Mouse (Mus musculus) midbrain, embryonic 12.5 days (tissue): ENCODE data around the gene Gli2. TPM values are rescaled to one million over a fixed set of nuclear protein-coding genes. Genes with fewer than 3 reads are reported as not detected.
A peak's percentile ranks its signal among the peaks of the same experiment; 100 is the strongest.

Experiments used
- ATAC-seq: fragments of 200-750 bp; cut with Nextera tagmentation; 2 replicates; pipeline ENCODE4 v1.8.0; 2017; ENCODE audit warnings: low read depth, moderate TSS enrichment, moderate library complexity; ENCODE audit not compliant: low FRiP score
- H3K27ac ChIP-seq: fragments of 300-500 bp; sonication (generic); replicated peaks from 2 replicates; pipeline ENCODE4 v1.5.1; 2016; ENCODE audit warnings: mild to moderate bottlenecking
- H3K27me3 ChIP-seq: fragments of 300-500 bp; sonication (generic); 2 replicates; pipeline ENCODE4 v1.6.1; 2016; ENCODE audit warnings: mild to moderate bottlenecking
- H3K36me3 ChIP-seq: fragments of 300-500 bp; sonication (generic); 2 replicates; pipeline ENCODE4 v1.6.1; 2016
- H3K4me1 ChIP-seq: fragments of 300-500 bp; sonication (generic); 2 replicates; pipeline ENCODE4 v1.6.1; 2016
- H3K4me2 ChIP-seq: fragments of 300-500 bp; sonication (generic); replicated peaks from 2 replicates; pipeline ENCODE4 v1.6.1; 2016; ENCODE audit warnings: mild to moderate bottlenecking, moderate library complexity
- H3K4me3 ChIP-seq: fragments of 300-500 bp; sonication (generic); 2 replicates; pipeline ENCODE4 v1.5.1; 2016; ENCODE audit warnings: mild to moderate bottlenecking
- H3K9ac ChIP-seq: fragments of 300-500 bp; sonication (generic); replicated peaks from 2 replicates; pipeline ENCODE4 v1.6.1; 2016; ENCODE audit warnings: mild to moderate bottlenecking, moderate library complexity
- H3K9me3 ChIP-seq: fragments of 300-500 bp; sonication (generic); 2 replicates; pipeline ENCODE4 v1.6.1; 2016; ENCODE audit warnings: mild to moderate bottlenecking
- WGBS: fragments of 180-500 bp; shearing (Covaris S2); methylation state at CpG from one replicate; pipeline ENCODE4 v1.1.7; 2016; 5-methylcytosine and 5-hydroxymethylcytosine counted together
- polyA plus RNA-seq: library from polyadenylated mRNA; unstranded; fragments of >200 nt; fragmentation: Nextera tagmentation; extraction: Ambion mirVana; gene quantifications from 2 replicates; pipeline ENCODE4 v1.2.1, GENCODE M21; 2016

Gene Gli2
- polyA plus RNA-seq, 1 experiment from 2014 or later, result 8.6 TPM

GRCm38 (mm10) chr1:118907574-118907973 lies 145.8 kb downstream of the Gli2 start:
- H3K36me3 ChIP-seq, result no peaks in the 10 kb centered on the region
- WGBS, result 92% methylated on average over 9 of the region's 9 CpGs
- H3K27ac ChIP-seq, result no peak overlapping the region
- H3K4me2 ChIP-seq, result no peak overlapping the region
- no peak for ATAC-seq
- H3K9me3 ChIP-seq, result no peaks in the 10 kb centered on the region
- peaks cover 27% of the 10 kb centered on the region for H3K27me3 ChIP-seq
- no peak overlapping the region for H3K9ac ChIP-seq
- H3K4me1 ChIP-seq, result peaks cover 52% of the 10 kb centered on the region
- no peak overlapping the region for H3K4me3 ChIP-seq

GRCm38 (mm10) chr1:118905319-118905718 lies 148.1 kb downstream of the Gli2 start:
- WGBS, result 78% methylated on average over 5 of the region's 5 CpGs
- Histone ChIP-seq H3K36me3 (no peaks in the 10 kb centered on the region), H3K4me3 (no peak overlapping the region), H3K27me3 (peaks cover 19% of the 10 kb centered on the region; the same call in 1 of the 2 replicates), H3K4me2 (no peak overlapping the region), H3K4me1 (peaks cover 43% of the 10 kb centered on the region), H3K9ac (no peak overlapping the region), H3K9me3 (no peaks in the 10 kb centered on the region), H3K27ac (no peak overlapping the region)
- no peak for ATAC-seq

- Histone ChIP-seq H3K27ac (no peak overlapping the region), H3K9ac (no peak overlapping the region), H3K27me3 (peaks cover 19% of the 10 kb centered on the region; the same call in 1 of the 2 replicates), H3K4me2 (no peak overlapping the region), H3K36me3 (no peaks in the 10 kb centered on the region), H3K4me1 (peaks cover 39% of the 10 kb centered on the region; the same call in 1 of the 2 replicates), H3K4me3 (no peak overlapping the region), H3K9me3 (no peaks in the 10 kb centered on the region)
- WGBS, result 59% methylated on average over 9 of the region's 9 CpGs
- no peak for ATAC-seq
These were observed 148.5 kb downstream of the Gli2 start for GRCm38 (mm10) chr1:118904909-118905308.

GRCm38 (mm10) chr1:118904431-118904830 lies 149.0 kb downstream of the Gli2 start:
- peaks cover 17% of the 10 kb centered on the region; the same call in 1 of the 2 replicates for H3K27me3 ChIP-seq
- no peak overlapping the region for H3K4me3 ChIP-seq
- ATAC-seq, result no peak; the same call in 1 of the 2 replicates

GRCm38 (mm10) chr1:118903742-118904141 lies 149.7 kb downstream of the Gli2 start:
- ATAC-seq, result no peak
- Histone ChIP-seq H3K27me3 (0 out of 2 replicates have a peak, but pooled peaks cover 12% of the 10 kb centered on the region), H3K4me1 (peaks cover 29% of the 10 kb centered on the region; the same call in 1 of the 2 replicates), H3K36me3 (no peaks in the 10 kb centered on the region), H3K4me2 (no peak overlapping the region), H3K4me3 (no peak overlapping the region), H3K9ac (no peak overlapping the region), H3K27ac (no peak overlapping the region), H3K9me3 (no peaks in the 10 kb centered on the region)
- WGBS, result 94% methylated on average over 3 of the region's 3 CpGs

More at GRCm38 (mm10) chr1:118904431-118904830, 149.0 kb downstream of the Gli2 start:
- Histone ChIP-seq H3K36me3 (no peaks in the 10 kb centered on the region), H3K4me2 (no peak overlapping the region), H3K27ac (no peak overlapping the region), H3K9ac (no peak overlapping the region), H3K9me3 (no peaks in the 10 kb centered on the region), H3K4me1 (peaks cover 34% of the 10 kb centered on the region; the same call in 1 of the 2 replicates)
- WGBS, result 51% methylated on average over 3 of the region's 3 CpGs

- no peaks in the 10 kb centered on the region for H3K9me3 ChIP-seq
- no peaks in the 10 kb centered on the region for H3K36me3 ChIP-seq
- no peak overlapping the region for H3K4me3 ChIP-seq
- H3K27me3 ChIP-seq, result 0 out of 2 replicates have a peak, but pooled peaks cover 6% of the 10 kb centered on the region
- no peak overlapping the region for H3K27ac ChIP-seq
- peak overlapping the region; percentile 31; the same call in 1 of the 2 replicates for H3K9ac ChIP-seq
- peaks cover 29% of the 10 kb centered on the region; the same call in 1 of the 2 replicates for H3K4me1 ChIP-seq
- 48% methylated on average over 8 of the region's 8 CpGs for WGBS
- ATAC-seq, result no peak
- no peak overlapping the region for H3K4me2 ChIP-seq
These were observed 151.4 kb downstream of the Gli2 start for GRCm38 (mm10) chr1:118901868-118902586.

GRCm38 (mm10) chr1:118898351-118898750 lies 155.1 kb downstream of the Gli2 start:
- no peak overlapping the region for H3K9ac ChIP-seq
- no peaks in the 10 kb centered on the region for H3K9me3 ChIP-seq
- no peaks in the 10 kb centered on the region for H3K36me3 ChIP-seq
- H3K4me1 ChIP-seq, result peaks cover 16% of the 10 kb centered on the region; the same call in 1 of the 2 replicates
- H3K4me3 ChIP-seq, result no peak overlapping the region
- ATAC-seq, result no peak
- no peaks in the 10 kb centered on the region for H3K27me3 ChIP-seq
- H3K27ac ChIP-seq, result no peak overlapping the region
- H3K4me2 ChIP-seq, result no peak overlapping the region
- WGBS, result 87% methylated on average over 3 of the region's 3 CpGs

- no peak for ATAC-seq
- H3K36me3 ChIP-seq, result no peaks in the 10 kb centered on the region
- peaks cover 5% of the 10 kb centered on the region; the same call in 1 of the 2 replicates for H3K27me3 ChIP-seq
- 83% methylated on average over 9 of the region's 9 CpGs for WGBS
- peaks cover 14% of the 10 kb centered on the region for H3K4me1 ChIP-seq
- no peak overlapping the region for H3K9ac ChIP-seq
- no peak overlapping the region for H3K4me3 ChIP-seq
- no peak overlapping the region for H3K4me2 ChIP-seq
- no peak overlapping the region for H3K27ac ChIP-seq
- no peaks in the 10 kb centered on the region for H3K9me3 ChIP-seq
These were observed 158.2 kb downstream of the Gli2 start for GRCm38 (mm10) chr1:118895026-118895762.

- Histone ChIP-seq H3K4me2 (no peak overlapping the region), H3K27me3 (peaks cover 5% of the 10 kb centered on the region; the same call in 1 of the 2 replicates), H3K9me3 (no peaks in the 10 kb centered on the region), H3K9ac (no peak overlapping the region), H3K36me3 (no peaks in the 10 kb centered on the region), H3K27ac (no peak overlapping the region), H3K4me3 (no peak overlapping the region), H3K4me1 (peaks cover 17% of the 10 kb centered on the region)
- WGBS, result 66% methylated on average over 5 of the region's 5 CpGs
- ATAC-seq, result no peak
These were observed 162.0 kb downstream of the Gli2 start for GRCm38 (mm10) chr1:118891395-118891794.

GRCm38 (mm10) chr1:118890125-118890875 lies 163.1 kb downstream of the Gli2 start:
- peaks cover 5% of the 10 kb centered on the region; the same call in 1 of the 2 replicates for H3K27me3 ChIP-seq
- H3K4me1 ChIP-seq, result peaks cover 17% of the 10 kb centered on the region
- H3K9ac ChIP-seq, result no peak overlapping the region
- peak; percentile 59 for ATAC-seq
- 0 out of 2 replicates have a peak overlapping the region, but pooled peaks have one; percentile 3 for H3K4me2 ChIP-seq
- 25% methylated on average over 14 of the region's 14 CpGs for WGBS
- no peaks in the 10 kb centered on the region for H3K9me3 ChIP-seq
- H3K27ac ChIP-seq, result peak overlapping the region; percentile 30; the same call in 1 of the 2 replicates
- H3K36me3 ChIP-seq, result no peaks in the 10 kb centered on the region
- no peak overlapping the region for H3K4me3 ChIP-seq

- Histone ChIP-seq H3K4me3 (no peak overlapping the region), H3K4me2 (no peak overlapping the region), H3K27me3 (no peaks in the 10 kb centered on the region), H3K36me3 (peaks cover 9% of the 10 kb centered on the region; the same call in 1 of the 2 replicates), H3K9ac (no peak overlapping the region), H3K27ac (no peak overlapping the region), H3K4me1 (no peaks in the 10 kb centered on the region), H3K9me3 (no peaks in the 10 kb centered on the region)
- peak; percentile 65 for ATAC-seq
- WGBS, result 58% methylated on average over 7 of the region's 7 CpGs
These were observed 172.6 kb downstream of the Gli2 start for GRCm38 (mm10) chr1:118880781-118881247.
